18 mouse cellular contexts compared by ENCODE assay signal in genomic region chr2:50657826-50658225, GRCm38 (mm10).
"Had no signal": no experiment of that assay in that cellular context is flagged by ENCODE, and none has a peak within 500 bp of the region (broad histone marks: within the 10 kb centered on the region; RNA-seq: fewer than 3 reads in every experiment).

No protein-coding gene starts in this region.

- H3K36me3 ChIP-seq: lung, embryonic 15.5 days; midbrain, embryonic 10.5 days; midbrain, embryonic 12.5 days; neural tube, embryonic 13.5 days; neural tube, embryonic 15.5 days had no signal

- H3K9me3 ChIP-seq: lung, embryonic 15.5 days; midbrain, embryonic 10.5 days; midbrain, embryonic 12.5 days; neural tube, embryonic 13.5 days; neural tube, embryonic 15.5 days had no signal

- H3K27ac ChIP-seq: lung, embryonic 15.5 days; midbrain, embryonic 10.5 days; midbrain, embryonic 12.5 days; neural tube, embryonic 13.5 days; neural tube, embryonic 15.5 days had no signal

- ATAC-seq: midbrain, embryonic 16.5 days had no signal

- H3K9ac ChIP-seq: lung, embryonic 15.5 days; midbrain, embryonic 12.5 days; neural tube, embryonic 13.5 days; neural tube, embryonic 15.5 days had no signal

- H3K4me1 ChIP-seq: lung, embryonic 15.5 days; midbrain, embryonic 12.5 days had no signal

- H3K4me2 ChIP-seq: lung, embryonic 15.5 days; midbrain, embryonic 12.5 days; neural tube, embryonic 13.5 days; neural tube, embryonic 15.5 days had no signal

- H3K4me3 ChIP-seq: lung, embryonic 15.5 days; midbrain, embryonic 10.5 days; midbrain, embryonic 12.5 days; myocyte; neural tube, embryonic 13.5 days; neural tube, embryonic 15.5 days had no signal

- DNase-seq: lung, adult 18-20 months; lung, postnatal 10 days; lung, postnatal 4 days; midbrain, embryonic 14.5 days; right cerebral cortex, adult 18-20 months; right cerebral cortex, postnatal 25 days; right cerebral cortex, postnatal 4 days; spleen, adult 18-20 months; thymus, adult 18-20 months; thymus, postnatal 14 days; thymus, postnatal 36 days had no signal

- H3K27me3 ChIP-seq: lung, embryonic 15.5 days; midbrain, embryonic 12.5 days; neural tube, embryonic 13.5 days; neural tube, embryonic 15.5 days had no signal
